Mouse (Mus musculus): ENCODE results near the gene ccdc198.
"Not testable (repeated sequence)": the region's sequence is repeated elsewhere in the genome, so short reads cannot be mapped to it uniquely, and the experiment has no call there.

The ccdc198 gene

GRCm38 (mm10) chr14:49245126-49245714 is at the start of gene ccdc198:
Gene ccdc198 (minus strand): TSS chr14:49245474.
- no peak for DNase-seq

GRCm38 (mm10) chr14:49293802-49294449 is 48.7 kb upstream of the ccdc198 start:
- no peak for DNase-seq

GRCm38 (mm10) chr14:49290029-49290745 is 44.9 kb upstream of the ccdc198 start:
- no peak for DNase-seq

DNA sequence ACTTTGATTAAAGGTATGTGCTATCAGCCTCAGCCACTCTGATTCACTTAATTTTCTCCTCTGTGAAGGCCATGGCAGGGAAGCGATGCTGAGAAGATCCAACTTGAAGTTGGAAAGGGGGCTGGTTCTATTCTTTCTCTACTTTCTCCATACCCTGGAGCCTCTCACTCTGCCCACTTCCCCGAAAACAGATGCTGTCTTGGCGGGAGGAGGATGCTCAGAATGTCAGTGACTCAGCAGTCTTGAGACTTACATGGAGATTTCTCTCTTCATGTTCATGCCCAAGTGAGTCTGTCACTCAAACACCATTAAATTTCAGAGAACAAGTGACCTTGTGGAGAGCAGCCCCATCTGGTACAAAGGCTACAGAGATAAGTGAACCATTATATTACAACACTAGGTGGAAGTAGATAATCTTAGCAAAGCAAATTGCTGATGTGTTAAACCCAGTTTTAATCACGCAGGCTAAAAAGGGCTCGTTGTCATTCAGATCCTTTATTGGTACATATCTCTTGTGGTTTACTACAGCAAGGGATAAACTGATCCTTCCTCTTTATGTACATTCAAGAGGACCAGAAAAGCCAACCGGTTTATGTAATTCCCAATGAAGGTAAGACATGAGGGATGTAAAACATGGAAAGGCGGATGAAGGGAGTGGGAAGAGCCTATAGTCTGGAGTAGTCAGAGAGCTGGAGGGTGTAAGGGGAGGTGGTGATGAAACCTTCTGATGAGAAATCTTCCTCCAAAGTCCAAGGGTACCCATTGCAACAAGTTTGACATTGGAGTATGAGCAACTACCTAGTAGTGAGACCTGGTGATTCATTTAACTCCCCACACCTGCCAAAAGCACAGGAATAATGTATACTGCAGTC is 38.7 kb upstream of the ccdc198 start:
- no peak for DNase-seq

GRCm38 (mm10) chr14:49278880-49279279 is 33.6 kb upstream of the ccdc198 start:
- no peak for DNase-seq

GRCm38 (mm10) chr14:49278479-49278878 is 33.2 kb upstream of the ccdc198 start:
- DNase-seq: not testable (repeated sequence)

DNA sequence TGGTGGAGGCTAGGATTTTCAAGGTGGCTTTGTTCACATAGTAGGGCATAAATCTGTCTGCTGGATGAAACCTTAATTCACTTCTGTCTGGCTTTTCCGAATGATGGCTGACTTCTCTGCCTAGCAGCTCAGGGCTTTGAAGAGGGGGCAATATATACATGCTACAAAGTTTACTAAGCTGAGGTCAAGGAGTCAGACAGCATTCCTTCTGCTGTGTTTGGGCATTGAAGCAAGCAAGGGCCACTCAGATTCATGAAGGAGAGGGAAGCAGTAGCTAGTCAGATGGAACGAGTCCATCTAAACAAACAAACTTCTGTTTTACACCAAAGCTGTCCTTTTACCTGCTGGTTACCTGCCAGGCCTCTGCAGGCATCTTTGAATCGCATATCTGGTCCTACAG is 32.4 kb upstream of the ccdc198 start:
- no peak for DNase-seq

DNA sequence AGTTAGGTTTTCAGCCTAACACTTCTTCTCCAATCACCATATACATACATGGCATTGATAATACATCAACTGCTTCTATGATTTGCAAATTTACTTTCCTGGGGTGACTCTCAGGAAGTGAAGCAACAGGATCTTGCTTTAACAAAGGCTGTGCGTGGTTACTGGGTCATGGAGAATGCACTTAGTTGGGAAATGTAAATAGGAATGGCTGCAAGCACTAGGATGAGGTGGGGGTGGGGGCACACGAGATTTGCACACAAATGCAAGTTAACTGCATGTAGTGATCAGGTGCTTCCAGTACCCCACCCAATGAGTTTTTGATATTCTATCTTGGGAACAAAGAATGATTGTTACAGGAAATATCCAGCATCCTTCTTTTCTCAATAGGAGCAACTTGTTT is 30.1 kb upstream of the ccdc198 start:
- DNase-seq: no peak

DNA sequence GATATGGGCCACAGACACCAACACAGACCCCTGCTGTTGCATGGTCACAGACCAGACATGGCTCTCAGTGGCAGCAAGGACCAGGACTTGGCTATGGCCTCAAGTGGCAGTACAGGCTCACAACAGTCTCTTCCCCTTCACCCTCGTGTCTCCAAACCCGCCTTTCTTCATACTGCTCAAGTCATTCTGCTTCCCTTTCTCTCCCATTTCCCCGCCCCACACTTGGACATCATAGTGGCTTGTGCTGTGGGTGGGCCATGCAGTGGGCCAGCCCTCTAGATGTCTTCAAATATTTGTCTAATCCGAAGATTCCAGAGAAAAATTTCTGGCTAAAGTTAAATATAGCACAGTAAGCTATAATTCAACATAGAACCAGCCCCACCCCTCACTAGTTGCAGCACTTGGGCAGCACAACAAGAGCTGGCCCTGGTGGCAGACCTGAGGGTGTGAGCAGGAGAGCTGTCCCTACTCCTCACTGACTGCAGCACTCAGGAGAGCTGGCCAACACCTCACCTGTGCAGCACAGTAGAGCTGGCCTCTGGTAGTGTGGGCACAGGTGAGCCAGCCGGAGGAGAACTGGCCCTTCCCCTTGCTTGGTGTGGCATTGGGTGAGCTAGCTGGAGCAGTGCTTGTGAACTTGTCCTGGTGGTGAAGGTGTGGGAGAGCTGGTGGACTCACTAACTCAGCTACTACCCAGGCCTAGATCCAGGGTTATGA is 20.2 kb upstream of the ccdc198 start:
- DNase-seq: no peak

DNA sequence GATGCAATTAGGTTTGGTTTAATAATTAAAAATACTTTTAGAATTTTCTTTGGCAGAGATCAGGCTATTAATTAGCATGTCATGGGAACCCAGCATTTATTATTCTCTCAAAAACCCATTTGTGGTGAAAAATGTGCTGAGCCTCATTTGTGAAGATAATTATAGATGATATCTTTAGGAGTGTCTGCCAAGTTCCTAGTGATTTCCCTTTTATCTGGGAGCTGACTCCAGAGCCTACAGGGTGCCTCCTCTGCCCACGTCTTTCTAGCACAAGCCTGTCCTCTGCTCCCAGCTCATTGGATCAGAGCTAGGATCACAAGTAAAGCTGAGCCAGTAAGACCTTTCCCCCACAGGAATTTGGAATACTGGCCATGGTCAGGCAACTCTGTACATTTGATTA is 3.8 kb downstream of the ccdc198 start:
- DNase-seq: no peak

DNA sequence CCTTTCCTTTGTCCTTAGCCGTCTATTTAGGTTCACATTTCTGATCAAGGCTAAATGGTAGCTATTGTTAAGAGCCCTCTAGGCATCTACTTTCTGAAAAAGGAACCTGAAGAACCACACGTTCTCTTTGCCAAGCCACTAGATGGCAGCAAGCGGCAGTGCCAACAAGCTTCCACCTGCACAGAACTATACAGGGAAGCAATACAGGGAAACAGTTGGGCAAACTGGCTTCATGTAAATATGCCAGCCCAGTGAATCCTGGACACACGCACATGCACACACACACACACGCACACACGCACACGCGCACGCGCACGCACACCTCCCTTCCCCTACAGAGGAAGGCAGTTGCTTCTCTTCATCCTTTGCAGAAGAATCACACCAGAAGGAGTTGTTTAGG is 7.1 kb downstream of the ccdc198 start:
- peak; percentile 44 to 64 for DNase-seq

- peak in 1 of 2 experiments; percentile 43 for DNase-seq
Measured at GRCm38 (mm10) chr14:49234788-49235515, 10.3 kb downstream of the ccdc198 start.

- DNase-seq: no peak
Measured at GRCm38 (mm10) chr14:49231845-49232244, 13.4 kb downstream of the ccdc198 start.

GRCm38 (mm10) chr14:49226986-49227385 is 18.3 kb downstream of the ccdc198 start:
- no peak for DNase-seq

GRCm38 (mm10) chr14:49226471-49226870 is 18.8 kb downstream of the ccdc198 start:
- no peak for DNase-seq

- no peak for DNase-seq
Measured at GRCm38 (mm10) chr14:49221771-49222170, 23.5 kb downstream of the ccdc198 start.

GRCm38 (mm10) chr14:49219466-49220022 is 25.7 kb downstream of the ccdc198 start:
- DNase-seq: not testable (repeated sequence)

GRCm38 (mm10) chr14:49218677-49219076 is 26.6 kb downstream of the ccdc198 start:
- no peak for DNase-seq

DNA sequence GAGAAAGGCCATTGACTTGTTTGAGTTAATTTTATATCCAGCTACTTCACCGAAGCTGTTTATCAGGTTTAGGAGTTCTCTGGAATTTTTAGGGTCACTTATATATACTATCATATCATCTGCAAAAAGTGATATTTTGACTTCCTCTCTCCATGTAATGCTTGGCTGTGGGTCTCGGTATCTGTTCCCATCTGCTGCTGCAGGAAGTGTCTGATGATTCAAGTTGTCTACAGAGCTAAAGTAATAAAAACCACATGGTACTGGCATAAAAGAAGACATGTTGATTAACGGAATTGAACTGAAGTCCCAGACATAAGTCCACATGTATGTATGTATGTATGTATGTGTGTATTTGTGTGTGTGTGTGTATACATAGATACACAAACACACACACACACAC is 35.1 kb downstream of the ccdc198 start:
- not testable (repeated sequence) for DNase-seq

GRCm38 (mm10) chr14:49201073-49201778 is 44.0 kb downstream of the ccdc198 start:
- peak; percentile 8 to 23 for DNase-seq
